Mouse (Mus musculus) liver, postnatal 0 days (tissue): Measurements from ENCODE around the gene Mt3. TPM values are rescaled to one million over a fixed set of nuclear protein-coding genes. Genes with fewer than 3 reads are reported as not detected.
"Not testable (repeated sequence)": the region's sequence is repeated elsewhere in the genome, so short reads cannot be mapped to it uniquely, and the experiment has no call there.

Experiments used
- ATAC-seq: fragments of 200-750 bp; cut with Nextera tagmentation; 2 replicates; pipeline ENCODE4 v1.8.0; 2017; ENCODE audit warnings: mild to moderate bottlenecking, moderate library complexity
- DNase-seq: peaks from one replicate; pipeline ENCODE4 v3.0.0-alpha.2; 2016
- H3K27ac ChIP-seq: fragments of 300-500 bp; sonication (generic); 2 replicates; pipeline ENCODE4 v1.5.1; 2014; ENCODE audit warnings: antibody characterized with exemption, moderate library complexity, mild to moderate bottlenecking, low read depth
- H3K27me3 ChIP-seq: fragments of 300-500 bp; sonication (generic); 2 replicates; pipeline ENCODE4 v1.6.1; 2014; ENCODE audit warnings: low read length, control low read depth, mixed read lengths; ENCODE audit not compliant: insufficient read depth
- H3K36me3 ChIP-seq: fragments of 300-500 bp; sonication (generic); replicated peaks from 2 replicates; pipeline ENCODE4 v1.6.1; 2014; ENCODE audit warnings: mild to moderate bottlenecking, control low read depth, low read length, moderate library complexity, mixed read lengths; ENCODE audit not compliant: insufficient read depth
- H3K4me1 ChIP-seq: fragments of 300-500 bp; sonication (generic); 2 replicates; pipeline ENCODE4 v1.6.1; 2014; ENCODE audit warnings: antibody characterized with exemption, mild to moderate bottlenecking, control low read depth; ENCODE audit not compliant: insufficient read depth
- H3K4me2 ChIP-seq: fragments of 300-500 bp; sonication (generic); 2 replicates; pipeline ENCODE4 v1.6.1; 2014; ENCODE audit warnings: low read depth, mild to moderate bottlenecking, low read length, moderate library complexity, mixed read lengths
- H3K4me3 ChIP-seq: fragments of 300-500 bp; sonication (generic); 2 replicates; pipeline ENCODE4 v1.5.1; 2014; ENCODE audit warnings: low read depth, low read length
- H3K9ac ChIP-seq: fragments of 300-500 bp; sonication (generic); replicated peaks from 2 replicates; pipeline ENCODE4 v1.6.1; 2014; ENCODE audit warnings: mild to moderate bottlenecking, moderate library complexity
- H3K9me3 ChIP-seq: fragments of 300-500 bp; sonication (generic); 2 replicates; pipeline ENCODE4 v1.6.1; 2016; ENCODE audit warnings: mild to moderate bottlenecking, control low read depth, low read length, mixed read lengths
- CTCF ChIP-seq: sonication (generic); IDR thresholded peaks from 2 replicates; pipeline ENCODE4 v1.5.1; 2016; ENCODE audit warnings: antibody characterized with exemption, low read depth
- EP300 ChIP-seq: IDR thresholded peaks from 2 replicates; pipeline ENCODE4 v1.6.1; 2016; ENCODE audit warnings: antibody characterized with exemption, low read depth, mild to moderate bottlenecking
- WGBS: fragments of 180-500 bp; shearing (Covaris S2); extraction: QIAGEN DNeasy Blood & Tissue Kit; methylation state at CpG from one replicate; pipeline ENCODE4 v1.1.7; 2014; ENCODE audit not compliant: insufficient replicate concordance; 5-methylcytosine and 5-hydroxymethylcytosine counted together
- polyA plus RNA-seq: library from polyadenylated mRNA; unstranded; fragments of >200 nt; fragmentation: Nextera tagmentation; extraction: Ambion mirVana; gene quantifications from 2 replicates; pipeline ENCODE4 v1.2.1, GENCODE M21; 2015

Gene Mt3
- polyA plus RNA-seq, 1 experiment from 2014 or later = not detected

DNA sequence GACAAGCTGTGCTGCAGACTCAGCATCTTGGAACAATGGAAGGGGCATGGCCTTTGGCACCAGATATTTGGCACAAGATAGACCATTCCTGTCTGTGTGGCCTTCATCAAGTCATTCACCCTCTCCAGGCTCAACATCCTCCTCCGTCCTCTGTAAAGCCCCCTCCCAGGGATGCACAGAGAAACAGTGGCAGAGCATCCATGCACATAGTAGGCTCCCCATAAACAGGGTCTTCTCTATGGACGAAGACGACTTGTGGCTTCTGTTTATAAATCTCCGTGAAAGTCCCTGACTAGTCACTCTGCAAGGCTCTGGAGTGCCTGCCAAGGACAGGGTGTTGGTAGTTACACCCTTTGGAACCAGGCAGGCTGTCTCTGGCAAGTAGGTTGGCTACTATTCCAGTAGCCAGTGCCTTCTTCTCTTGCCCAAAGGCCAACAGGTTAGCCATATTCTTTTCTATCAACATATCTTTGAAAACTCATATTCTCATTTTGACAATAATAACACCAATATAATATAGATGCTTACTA lies 12.1 kb upstream of the Mt3 start:
- DNase-seq = no peak
- Histone ChIP-seq H3K27ac (no peak overlapping the region), H3K9ac (no peak overlapping the region), H3K4me1 (no peaks in the 10 kb centered on the region), H3K36me3 (no peaks in the 10 kb centered on the region), H3K4me3 (no peak overlapping the region), H3K4me2 (no peak overlapping the region), H3K9me3 (no peaks in the 10 kb centered on the region), H3K27me3 (no peaks in the 10 kb centered on the region)
- TF ChIP-seq CTCF (no peak), EP300 (no peak)
- ATAC-seq = no peak
- WGBS = 80% methylated on average over 4 of the region's 4 CpGs

DNA sequence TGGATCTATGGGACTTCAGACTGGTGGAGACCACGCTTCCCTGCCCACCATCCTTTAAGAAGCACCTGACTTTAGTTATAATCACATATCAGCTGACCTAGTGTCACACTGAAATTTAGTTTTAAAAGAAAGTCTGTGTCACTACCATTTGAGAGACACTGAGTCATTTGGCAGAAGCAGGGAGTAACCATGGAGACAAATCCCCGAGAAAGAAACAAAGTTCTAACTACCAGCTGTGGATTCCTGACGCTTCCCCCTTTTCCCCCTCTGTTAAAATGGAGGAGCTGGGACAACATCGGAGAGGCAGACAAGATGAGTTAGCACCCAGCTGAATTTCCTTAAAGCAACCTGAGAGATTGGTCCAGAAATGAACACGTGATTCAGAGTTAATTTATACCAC lies 4.2 kb upstream of the Mt3 start:
- ATAC-seq (no peak), DNase-seq (no peak)
- TF ChIP-seq CTCF = no peak
- TF ChIP-seq EP300 = no peak
- Histone ChIP-seq H3K4me1 (peaks cover 9% of the 10 kb centered on the region), H3K4me2 (no peak overlapping the region), H3K9me3 (no peaks in the 10 kb centered on the region), H3K4me3 (no peak overlapping the region), H3K27me3 (peaks cover 20% of the 10 kb centered on the region), H3K27ac (no peak overlapping the region), H3K9ac (no peak overlapping the region), H3K36me3 (no peaks in the 10 kb centered on the region)
- WGBS = 52% methylated on average over 5 of the region's 5 CpGs

DNA sequence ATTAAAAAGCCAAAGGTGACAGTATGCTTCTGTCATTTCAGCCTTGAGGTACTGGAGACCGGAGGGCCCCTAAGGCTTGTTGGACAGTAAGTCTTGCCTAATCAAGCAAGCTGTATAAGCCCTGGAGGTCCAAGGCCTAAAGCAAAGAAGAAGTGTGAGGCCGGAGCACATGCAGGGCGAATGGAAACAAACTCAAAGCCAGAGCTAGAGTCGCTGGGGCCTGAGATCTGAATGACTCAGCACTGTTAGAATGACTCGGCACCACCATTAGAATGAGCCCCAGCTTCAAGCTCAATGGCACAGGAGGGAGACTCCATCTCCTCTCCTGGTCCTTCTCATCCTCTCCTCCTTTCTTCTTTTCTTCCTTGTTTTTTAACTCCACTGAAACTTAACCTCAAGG lies 1.5 kb upstream of the Mt3 start:
- 45% methylated on average over 5 of the region's 5 CpGs for WGBS
- TF ChIP-seq EP300 = no peak
- TF ChIP-seq CTCF = no peak
- Histone ChIP-seq H3K27me3 (peaks cover 33% of the 10 kb centered on the region), H3K9me3 (no peaks in the 10 kb centered on the region), H3K4me2 (peak overlapping the region; percentile 16), H3K27ac (peak overlapping the region; percentile 39; the same call in 1 of the 2 replicates), H3K9ac (no peak overlapping the region), H3K36me3 (no peaks in the 10 kb centered on the region), H3K4me1 (peaks cover 9% of the 10 kb centered on the region), H3K4me3 (no peak overlapping the region)
- peak; percentile 78 for ATAC-seq
- DNase-seq = no peak

DNA sequence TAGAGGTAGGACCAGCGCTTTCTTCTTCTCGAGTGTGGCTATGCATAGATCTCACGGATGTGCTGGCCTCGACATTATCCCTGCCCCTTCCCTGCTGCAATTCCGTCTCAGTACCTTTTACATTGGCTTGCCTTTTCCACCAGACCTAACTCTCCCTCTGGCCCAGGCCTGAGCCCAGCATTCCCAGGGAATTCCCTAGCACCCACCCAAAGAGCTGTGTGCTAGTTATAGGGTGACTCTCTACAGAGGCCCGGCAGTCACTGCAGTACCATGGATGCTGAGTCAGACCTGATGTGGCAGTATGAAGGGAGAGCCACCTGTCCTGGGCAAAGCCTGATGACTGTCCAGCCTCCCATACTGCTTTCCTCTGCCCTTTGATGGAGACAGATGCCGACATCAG lies 1.0 kb downstream of the Mt3 start:
- Histone ChIP-seq H3K9me3 (no peaks in the 10 kb centered on the region), H3K27me3 (peaks cover 33% of the 10 kb centered on the region), H3K4me3 (no peak overlapping the region), H3K27ac (no peak overlapping the region), H3K9ac (no peak overlapping the region), H3K36me3 (no peaks in the 10 kb centered on the region), H3K4me1 (peaks cover 9% of the 10 kb centered on the region), H3K4me2 (no peak overlapping the region)
- DNase-seq (no peak), ATAC-seq (no peak)
- TF ChIP-seq EP300 = no peak
- no peak for TF ChIP-seq CTCF
- 35% methylated on average over 7 of the region's 7 CpGs for WGBS

DNA sequence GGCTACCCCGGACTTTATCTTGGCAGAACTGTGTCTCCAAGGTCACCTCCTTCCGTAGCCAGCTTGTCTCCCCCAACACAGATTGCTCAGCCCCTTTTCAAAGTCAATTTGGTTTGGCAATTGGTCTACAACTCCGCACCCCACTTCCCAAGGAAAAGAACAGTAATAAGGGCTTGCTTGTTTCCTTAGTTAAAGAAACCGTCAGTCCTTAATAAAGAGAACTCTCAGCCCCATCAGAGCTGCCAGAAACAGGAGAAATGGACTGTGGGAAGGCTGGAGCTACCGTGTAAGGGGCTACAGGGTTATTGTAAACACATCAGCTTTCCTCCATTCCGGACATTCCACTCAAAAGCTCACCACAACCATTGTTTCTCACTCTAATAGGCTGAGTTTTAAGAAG lies 2.1 kb downstream of the Mt3 start:
- Histone ChIP-seq H3K9ac (no peak overlapping the region), H3K36me3 (no peaks in the 10 kb centered on the region), H3K9me3 (no peaks in the 10 kb centered on the region), H3K4me3 (no peak overlapping the region), H3K27me3 (peaks cover 33% of the 10 kb centered on the region), H3K4me2 (no peak overlapping the region), H3K27ac (no peak overlapping the region), H3K4me1 (peaks cover 9% of the 10 kb centered on the region)
- no peak for ATAC-seq
- no peak for TF ChIP-seq EP300
- TF ChIP-seq CTCF = no peak
- no peak for DNase-seq
- WGBS = 42% methylated on average over 6 of the region's 6 CpGs

DNA sequence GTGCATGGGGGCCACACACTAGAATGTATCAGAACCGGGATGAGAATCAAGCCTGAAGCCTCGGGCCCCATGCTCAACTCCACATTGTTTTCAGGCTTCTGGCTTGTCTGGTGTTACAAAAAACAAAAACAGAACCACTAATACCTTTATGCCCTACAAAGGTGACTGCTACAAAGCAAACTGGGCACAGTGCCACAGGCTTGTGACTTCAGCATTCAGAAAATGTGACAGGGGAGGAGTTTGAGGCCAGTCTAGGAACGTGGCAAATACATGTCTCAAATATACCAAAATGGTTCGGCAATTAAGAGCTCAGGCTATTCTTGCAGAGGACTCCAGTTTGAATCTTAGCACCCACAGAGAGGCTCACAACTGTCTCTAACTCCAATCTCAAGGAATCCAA lies 3.7 kb downstream of the Mt3 start:
- peaks cover 5% of the 10 kb centered on the region; the same call in 1 of the 2 replicates for H3K4me1 ChIP-seq
- H3K36me3 ChIP-seq = no peaks in the 10 kb centered on the region
- H3K27ac ChIP-seq = no peak overlapping the region
- 67% methylated on average over 4 of the region's 4 CpGs for WGBS
- no peak overlapping the region for H3K4me3 ChIP-seq
- no peak for DNase-seq
- TF ChIP-seq CTCF = no peak
- no peak for TF ChIP-seq EP300
- ATAC-seq = no peak
- H3K4me2 ChIP-seq = no peak overlapping the region
- peaks cover 31% of the 10 kb centered on the region for H3K27me3 ChIP-seq
- no peaks in the 10 kb centered on the region for H3K9me3 ChIP-seq
- H3K9ac ChIP-seq = no peak overlapping the region

DNA sequence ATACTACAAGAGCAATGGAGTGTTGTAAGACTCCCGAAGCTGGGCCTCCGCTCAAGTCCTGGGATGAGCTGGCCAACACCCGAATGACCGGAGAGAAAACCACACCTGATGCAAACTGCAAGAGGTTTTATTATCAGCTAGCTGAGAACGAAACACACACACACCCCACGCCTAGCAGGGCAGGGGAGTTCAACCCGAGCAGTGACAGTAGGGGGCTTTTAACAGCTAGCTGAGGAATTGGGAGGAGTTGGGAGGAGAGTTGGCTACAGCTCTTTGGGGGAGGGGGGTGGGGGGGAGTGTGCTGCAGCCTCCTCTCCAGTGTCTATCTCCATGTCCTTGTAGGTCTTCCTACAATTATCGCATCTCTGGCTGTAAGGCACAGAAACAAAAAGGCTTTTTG lies 13.4 kb downstream of the Mt3 start:
- peaks cover 21% of the 10 kb centered on the region for H3K4me1 ChIP-seq
- H3K9ac ChIP-seq, H3K27me3 ChIP-seq, H3K9me3 ChIP-seq, H3K4me2 ChIP-seq, H3K4me3 ChIP-seq, DNase-seq, H3K36me3 ChIP-seq, H3K27ac ChIP-seq, ATAC-seq: not testable (repeated sequence)
- 66% methylated on average over 8 of the region's 8 CpGs for WGBS
